Mouse (Mus musculus) right cerebral cortex, postnatal 14 days (tissue): ENCODE measurements around the gene Praf2.
"Not testable (repeated sequence)": the region's sequence is repeated elsewhere in the genome, so short reads cannot be mapped to it uniquely, and the experiment has no call there.

Experiments used
- DNase-seq: peaks from one replicate; pipeline ENCODE4 v3.0.0; 2022

Gene Praf2

DNA sequence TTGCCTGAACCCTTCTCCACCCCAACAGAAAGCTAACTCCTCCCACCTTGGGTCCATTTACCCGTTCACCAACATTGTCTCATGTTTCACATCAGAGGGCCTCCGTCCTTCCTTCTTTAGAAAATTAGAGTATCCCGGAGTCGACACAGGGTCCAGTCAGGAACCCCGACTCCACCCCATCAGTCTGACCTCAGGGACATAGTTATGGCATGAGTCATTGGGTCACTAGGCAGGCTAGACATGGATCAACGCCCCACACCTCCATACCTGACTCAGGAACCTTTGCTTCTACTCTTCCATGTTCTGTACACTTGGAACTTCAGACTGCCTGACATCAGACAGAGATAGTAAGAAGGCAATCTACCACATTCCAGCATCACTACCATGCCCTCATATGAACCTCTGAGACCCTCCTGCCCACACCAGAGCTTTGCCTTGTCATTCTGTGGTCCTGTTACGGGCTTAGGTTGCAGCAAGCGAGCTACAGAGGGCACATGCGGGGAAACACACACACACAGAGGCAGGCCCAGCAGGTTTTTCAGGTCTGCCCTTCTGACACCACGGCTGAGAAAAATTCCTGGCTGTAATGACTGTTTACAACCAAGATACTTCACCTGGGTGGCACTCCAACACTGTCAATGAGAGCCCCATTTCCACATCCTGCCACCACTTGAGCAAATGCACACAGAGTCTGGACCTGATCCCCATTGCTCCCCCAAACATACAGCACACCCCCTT lies 12.0 kb downstream of the Praf2 start:
- DNase-seq, result no peak

DNA sequence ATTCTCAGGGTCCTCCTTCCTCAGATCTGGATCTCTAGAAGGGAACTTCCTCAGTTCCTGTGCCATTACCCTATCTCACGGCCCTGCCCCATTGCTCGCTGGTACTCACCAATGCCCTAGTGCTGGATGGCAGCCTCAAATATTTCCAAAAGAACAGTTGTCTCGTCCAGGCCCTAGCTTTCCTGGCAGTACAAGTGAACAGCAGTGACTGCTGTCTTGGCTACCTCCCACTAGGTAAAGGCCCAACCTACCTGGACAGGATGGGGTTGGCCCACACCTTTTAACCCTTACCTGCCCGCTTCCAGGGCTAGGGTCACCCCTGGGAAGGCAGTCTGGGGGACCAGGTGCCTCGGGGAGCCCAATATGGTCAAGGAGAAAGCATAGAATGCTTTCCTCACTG lies 12.9 kb downstream of the Praf2 start:
- DNase-seq, result no peak

GRCm38 (mm10) chrX:7743470-7743869 lies 15.2 kb downstream of the Praf2 start:
- no peak for DNase-seq

GRCm38 (mm10) chrX:7744940-7745339 lies 16.7 kb downstream of the Praf2 start:
- no peak for DNase-seq

- no peak for DNase-seq
Observed at GRCm38 (mm10) chrX:7745429-7745828, 17.2 kb downstream of the Praf2 start.

DNA sequence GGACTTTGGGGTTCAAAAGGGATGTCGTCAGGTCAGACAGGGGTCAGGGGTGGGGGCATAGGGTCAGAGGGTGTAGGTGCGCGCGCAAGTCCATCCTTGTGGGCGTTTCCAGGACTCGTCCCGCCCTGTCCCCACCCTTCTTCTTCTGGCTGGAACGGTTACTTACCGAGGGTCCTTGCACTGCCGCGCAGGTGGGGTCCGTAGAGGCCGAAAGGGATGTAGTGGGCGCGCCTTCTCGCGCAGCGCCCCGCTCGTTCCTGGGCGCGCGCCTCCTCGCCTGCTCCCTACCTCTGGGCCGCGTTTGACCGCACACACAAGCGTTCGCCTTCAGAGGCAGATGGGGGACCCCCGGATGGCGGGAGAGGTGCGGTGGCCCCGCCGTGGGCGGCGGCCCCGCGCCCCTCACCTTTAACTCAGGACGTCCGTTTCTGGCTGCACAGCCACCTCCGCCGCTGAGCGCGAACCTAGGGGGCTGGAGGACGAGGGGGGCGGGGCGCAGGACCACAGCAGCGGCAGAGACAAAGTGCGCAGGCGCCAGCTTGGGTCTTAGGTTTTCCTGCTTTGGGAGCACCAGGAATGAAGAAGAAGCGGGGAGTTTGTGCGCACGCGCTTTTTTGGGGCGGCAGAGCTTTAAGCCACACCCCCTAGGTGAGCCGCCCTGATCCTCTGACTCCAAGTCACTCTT lies 22.3 kb downstream of the Praf2 start, which contains the start of gene Ccdc120:
Gene Ccdc120, minus strand, starts transcription at position 474 of the 685 bp plus-strand sequence.
- DNase-seq, result peak; percentile 75

DNA sequence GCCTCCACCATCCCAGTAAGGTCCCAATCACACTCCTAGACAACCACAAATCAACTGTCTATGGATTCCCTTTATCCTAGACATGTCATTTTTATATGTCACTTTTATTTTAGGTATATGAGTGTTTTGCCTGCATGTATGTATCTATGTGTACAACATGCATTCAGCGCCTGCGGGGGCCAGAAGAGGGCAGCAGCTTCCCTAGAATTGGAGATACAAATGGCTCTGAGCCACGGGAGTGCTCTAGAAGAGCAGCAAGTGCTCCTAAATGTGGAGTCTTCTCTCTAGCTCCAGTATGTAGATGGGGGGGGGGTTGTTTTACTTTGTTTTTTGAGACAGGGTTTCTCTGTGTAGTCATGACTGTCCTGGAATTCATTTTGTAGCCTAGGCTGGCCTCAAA lies 25.4 kb downstream of the Praf2 start:
- not testable (repeated sequence) for DNase-seq

DNA sequence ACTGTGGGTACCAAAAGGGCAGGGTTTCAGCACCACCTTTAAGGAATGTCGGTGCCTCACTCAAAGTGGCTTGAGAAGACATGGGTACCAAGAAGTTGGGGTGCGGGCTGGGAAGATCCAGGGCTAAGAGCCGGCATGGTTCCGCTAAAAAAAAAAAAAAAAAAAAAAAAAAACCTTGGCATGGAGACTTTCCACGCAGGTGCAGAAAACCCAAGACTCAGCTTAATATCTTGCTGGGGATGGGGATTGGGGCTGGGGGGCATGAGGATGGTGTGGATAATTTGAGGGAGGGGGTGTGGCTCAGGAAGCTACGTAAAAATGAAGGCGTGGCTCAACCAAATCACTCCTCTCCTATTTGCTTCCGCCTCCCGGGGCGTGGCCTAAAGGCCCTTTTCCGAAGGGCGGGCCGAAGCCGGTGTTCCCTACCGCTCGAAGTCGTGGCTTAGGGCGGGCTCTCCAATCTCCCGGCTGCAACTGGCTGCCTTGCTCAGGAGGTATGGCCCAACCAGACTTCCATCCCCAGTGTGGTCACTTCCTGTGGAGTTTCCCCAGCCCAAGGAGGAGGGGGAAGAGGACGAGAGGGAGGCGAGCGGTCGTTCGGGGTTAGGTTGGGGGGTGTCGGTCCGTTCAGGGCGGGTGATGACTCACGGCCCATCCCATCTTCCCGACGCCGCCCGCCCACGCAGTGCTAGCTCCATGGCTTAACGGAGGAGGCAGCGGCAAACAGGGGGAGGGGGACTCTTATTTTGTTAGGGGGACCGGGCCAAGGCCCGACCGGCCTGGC lies 34.1 kb downstream of the Praf2 start, which contains the start of gene Tfe3:
Gene Tfe3, plus strand, starts transcription at position 424 of the 784 bp plus-strand sequence.
- DNase-seq, result peak; percentile 83

- DNase-seq, result no peak
Observed at GRCm38 (mm10) chrX:7762921-7763197, 34.6 kb downstream of the Praf2 start.

DNA sequence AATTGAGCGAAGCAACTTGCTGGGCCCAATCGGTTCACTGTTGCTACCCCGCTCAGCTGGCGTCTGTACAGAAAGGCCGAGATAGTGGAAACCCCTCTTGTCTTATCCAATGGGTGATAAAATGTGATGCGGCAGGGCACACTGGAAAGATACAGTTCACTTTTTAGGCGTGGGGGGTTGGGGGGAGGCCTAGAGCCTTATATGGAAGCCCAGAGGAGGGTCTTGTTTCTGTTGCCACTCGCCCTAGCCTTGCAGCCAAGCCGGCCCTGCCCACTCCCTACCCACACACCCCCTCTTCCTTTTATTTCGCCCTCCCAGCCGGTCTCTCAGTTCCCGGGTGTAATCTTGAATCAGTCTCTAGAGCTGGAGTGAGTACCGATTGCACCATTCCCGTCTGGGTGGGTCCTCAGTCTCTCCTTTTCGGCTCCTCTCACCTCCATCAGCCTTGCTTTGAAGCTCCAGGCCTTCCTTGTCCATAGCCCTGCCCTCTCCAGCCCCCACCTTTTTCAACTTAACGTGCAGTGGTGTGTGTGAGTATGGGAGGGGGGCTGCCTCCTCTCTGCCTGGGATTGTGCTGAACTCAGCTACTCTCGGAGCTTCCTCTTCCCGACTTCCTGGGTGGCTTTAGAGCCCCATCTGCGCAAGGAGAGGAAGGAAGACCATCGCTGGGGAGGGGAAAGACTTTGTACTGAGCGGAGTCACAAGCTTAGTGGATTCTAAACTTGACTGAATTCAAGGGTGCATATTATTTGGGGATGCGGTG lies 35.6 kb downstream of the Praf2 start:
- DNase-seq, result peak; percentile 24

- no peak for DNase-seq
Observed at GRCm38 (mm10) chrX:7764657-7765280, 36.5 kb downstream of the Praf2 start.

DNA sequence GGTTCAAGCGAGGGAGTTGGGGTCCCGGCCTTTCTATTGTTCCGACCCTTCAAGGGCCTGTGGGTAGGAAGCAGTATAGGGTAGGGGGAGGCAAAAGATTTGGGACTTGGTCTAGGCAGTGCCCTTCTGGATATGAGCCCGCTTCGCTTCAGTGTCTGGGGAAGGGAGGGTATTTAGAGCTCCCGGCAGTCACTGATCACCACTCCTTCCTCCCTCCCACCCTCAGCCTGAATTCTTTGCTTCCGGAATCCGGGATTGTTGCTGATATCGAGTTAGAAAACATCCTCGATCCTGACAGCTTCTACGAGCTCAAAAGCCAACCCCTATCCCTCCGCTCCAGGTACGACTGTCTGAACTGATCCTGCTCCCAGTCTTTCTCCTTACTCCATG lies 37.0 kb downstream of the Praf2 start:
- no peak for DNase-seq

- DNase-seq, result no peak
Observed at GRCm38 (mm10) chrX:7765764-7766163, 37.5 kb downstream of the Praf2 start.

DNA sequence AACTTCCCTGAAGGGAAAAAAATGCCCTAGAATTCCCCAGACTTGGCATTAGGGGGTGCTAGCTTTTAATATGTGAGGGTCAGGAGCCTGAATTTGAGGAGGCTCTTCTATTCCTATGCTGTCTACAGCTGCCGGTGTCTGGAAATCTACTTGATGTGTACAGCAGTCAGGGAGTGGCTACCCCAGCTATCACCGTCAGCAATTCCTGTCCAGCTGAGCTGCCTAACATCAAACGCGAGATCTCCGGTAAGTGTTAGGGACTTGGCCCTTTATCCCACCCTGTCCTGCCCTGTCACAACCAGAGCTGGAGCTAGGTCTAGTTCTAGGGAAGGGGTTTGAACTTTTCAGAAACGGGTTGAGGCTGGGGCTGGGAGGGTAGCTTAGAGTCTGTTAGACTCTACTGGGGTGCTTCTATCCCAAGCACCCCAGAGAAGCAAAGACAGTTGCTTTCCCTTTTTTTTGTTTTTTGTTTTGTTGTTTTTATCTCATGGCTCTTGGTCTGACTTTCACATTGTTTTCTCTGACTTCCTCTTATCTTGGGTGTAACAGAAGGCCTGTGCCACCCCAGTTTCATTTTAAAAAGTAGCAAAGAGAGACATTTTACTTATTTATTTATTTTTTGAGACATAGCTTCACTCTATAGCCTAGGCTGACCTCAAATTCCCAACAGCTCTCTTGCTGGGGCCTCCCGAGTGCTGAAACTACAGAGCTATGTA lies 41.2 kb downstream of the Praf2 start:
- DNase-seq, result no peak

DNA sequence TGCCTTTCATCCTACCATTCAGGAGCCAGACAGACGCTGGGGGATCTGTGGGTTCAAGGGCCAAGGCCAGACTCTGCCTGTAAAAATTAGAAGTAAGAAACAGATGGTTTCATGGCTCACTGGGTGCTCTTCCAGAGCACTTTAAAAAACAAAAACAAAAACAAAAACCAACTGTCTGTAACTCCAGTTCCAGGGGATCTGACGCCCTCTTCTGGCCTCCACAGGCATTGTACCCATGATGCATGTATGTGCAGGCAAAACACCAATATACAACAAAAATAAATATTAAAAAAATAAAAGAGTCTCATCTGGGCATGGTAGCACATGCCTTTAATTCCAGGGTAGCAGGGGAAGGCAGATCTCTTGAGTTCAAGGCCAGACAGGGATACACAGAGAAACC lies 44.5 kb downstream of the Praf2 start:
- no peak for DNase-seq

DNA sequence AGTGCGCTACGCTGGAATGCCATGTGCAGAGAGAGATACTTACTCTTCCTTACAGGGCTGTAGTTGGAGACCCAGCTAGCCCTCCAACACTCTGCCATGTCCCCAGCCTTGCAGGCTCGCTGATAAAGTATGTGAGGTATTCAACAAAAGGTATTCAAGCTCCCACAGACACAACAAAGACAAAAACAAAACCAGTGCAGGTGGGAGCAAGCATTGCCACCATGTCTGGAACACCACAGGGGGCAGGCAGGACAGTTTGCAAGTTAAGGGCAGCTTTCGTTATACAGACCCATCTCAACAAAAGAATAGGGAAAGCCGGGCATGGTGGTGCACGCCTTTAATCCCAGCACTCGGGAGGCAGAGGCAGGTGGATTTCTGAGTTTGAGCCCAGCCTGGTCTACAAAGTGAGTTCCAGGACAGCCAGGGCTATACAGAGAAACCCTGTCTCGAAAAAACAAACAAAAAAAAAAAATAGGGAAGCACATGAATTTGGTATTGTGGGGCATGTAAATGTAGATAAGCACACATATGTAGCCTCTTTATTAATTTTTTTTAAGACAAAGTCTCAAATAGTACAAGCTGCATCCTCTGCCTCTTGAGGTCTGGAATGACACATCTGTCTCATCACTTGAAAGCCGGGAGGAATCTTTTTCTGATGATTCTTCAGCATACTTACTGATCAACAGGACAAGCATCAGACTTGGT lies 47.4 kb downstream of the Praf2 start:
- no peak for DNase-seq

DNA sequence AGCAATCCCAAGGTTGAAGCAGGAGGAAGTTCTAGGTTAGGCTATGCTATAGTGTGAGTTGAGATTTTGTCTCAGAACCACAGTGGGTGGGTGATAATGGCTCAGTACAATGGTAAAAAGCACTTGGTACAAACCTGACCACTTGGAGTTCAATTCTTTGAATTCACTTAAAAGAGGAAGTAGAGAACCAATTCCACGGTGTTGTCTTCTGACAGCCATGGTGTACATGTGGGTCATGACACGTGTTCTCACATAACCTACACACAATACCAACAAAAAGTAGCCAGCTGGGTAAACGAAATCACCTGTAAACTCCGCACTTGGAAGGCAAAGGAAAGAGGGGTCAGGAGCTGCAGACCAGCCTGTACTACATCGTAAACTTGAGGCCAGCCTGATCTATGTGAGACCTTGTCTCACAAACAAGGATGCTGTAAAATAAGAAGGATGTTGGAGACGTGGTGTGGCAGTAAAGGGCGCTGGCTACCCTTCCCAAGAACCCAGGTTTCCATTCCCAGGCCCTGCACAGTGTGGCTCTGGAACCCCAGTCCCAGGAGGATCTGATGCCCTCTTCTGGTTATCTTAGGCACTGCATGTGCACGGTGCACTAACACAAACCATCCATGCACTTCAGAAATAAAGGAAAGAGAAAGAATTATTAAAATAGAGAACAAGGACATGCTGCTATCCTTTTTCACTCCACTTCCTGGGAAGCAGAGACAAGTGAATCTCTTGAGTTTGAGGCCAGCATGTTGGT lies 48.3 kb downstream of the Praf2 start:
- DNase-seq, result peak; percentile 53

DNA sequence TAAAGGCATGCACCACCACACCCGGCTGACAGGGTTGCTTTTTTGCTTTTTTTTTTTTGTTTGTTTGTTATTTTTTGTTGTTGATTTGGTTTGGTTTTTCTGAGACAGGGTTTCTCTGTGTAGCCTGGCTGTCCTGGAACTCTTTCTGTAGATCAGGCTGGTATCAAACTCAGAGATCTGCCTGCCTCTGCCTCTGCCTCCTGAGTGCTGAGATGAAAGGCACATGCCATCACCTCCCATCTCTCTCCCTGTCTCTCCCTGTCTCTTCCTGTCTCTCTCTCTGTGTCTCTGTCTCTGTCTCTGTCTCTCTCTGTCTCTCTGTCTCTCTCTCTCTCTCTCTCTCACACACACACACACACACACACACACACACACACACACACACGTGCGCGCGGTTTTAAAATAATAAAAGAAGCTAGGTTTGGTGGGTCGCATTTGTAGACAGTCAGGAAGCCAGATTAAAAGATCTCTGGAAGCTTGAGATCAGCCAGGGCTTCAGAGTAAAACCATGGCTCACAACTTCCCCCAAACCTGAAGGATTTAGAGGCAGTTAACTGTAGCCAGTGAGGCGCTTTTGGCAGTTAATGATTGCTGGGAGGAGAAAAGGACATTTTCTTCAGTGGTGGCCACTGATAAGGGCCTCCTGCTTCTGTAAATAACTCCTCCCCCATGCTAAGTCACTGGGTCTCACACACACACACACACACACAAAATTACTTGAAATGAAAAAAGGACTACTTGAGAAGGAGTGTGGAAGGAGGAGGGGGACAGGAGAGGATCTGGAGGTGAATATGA lies 50.4 kb downstream of the Praf2 start:
- DNase-seq, result no peak

DNA sequence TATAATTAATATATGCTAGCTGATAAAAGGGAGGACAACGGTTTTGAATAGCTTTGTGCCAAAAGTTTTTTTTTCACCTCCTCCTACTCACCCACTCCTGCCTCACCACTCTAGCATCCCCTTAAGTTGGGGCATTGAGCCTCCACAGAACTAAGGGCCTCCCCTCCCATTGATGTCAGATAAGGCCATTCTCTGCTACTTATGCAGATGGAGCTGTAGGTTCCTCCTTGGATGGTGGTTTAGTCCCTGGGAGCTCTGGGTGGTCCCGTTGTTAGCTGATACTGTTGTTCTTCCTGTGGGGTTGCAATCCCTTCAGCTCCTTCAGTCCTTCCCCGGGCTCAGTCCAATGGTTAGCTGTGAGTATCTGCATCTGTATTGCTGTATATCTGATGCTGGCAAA lies 51.1 kb downstream of the Praf2 start:
- no peak for DNase-seq
